Mouse (Mus musculus) megakaryocyte, embryonic 14.5 days (primary cell): ENCODE measurements around the gene Erg28.

Source experiments
- FLI1 ChIP-seq: IDR thresholded peaks from 2 replicates; pipeline ENCODE4 v1.6.1; 2012; ENCODE audit warnings: low read length, inconsistent platforms, mixed read lengths
- GATA1 ChIP-seq: IDR thresholded peaks from 3 replicates; pipeline ENCODE4 v1.6.1; 2012; ENCODE audit warnings: mixed read lengths, low read length, inconsistent platforms, borderline replicate concordance

DNA sequence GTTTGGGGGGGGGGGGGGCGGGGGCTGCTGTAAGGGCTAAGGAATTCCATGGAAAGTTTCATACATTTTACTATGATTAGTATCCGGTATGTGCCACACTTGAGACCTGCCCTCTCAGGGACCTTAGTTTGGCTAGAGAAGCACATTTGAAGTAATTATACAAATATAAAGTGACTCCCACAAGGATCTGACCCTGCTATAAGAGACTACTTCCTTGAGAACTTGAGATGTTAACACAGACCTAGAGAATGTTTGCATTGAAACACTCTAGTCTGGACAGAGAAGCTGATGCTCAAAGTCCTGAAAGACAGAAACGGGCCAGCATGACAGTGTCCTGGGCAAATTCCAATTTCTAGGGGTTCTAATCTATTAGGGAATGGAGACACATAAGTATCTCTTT is 45.4 kb downstream of the Erg28 start:
- TF ChIP-seq FLI1 (no peak), GATA1 (no peak)
